Mouse (Mus musculus): ENCODE results near the gene Wdr86.
A peak's percentile ranks its signal among the peaks of the same experiment; 100 is the strongest.
"Not testable (repeated sequence)": the region's sequence is repeated elsewhere in the genome, so short reads cannot be mapped to it uniquely, and the experiment has no call there.

Gene Wdr86

GRCm38 (mm10) chr5:24733134-24733533, 2.6 kb upstream of the Wdr86 start:
- DNase-seq (ENCODE audit: low spot score in 2 of 2) = peak in 1 of 2 experiments; percentile 48

- DNase-seq (ENCODE audit: low spot score in 2 of 2) = no peak
These were observed 459 bp upstream of the Wdr86 start for GRCm38 (mm10) chr5:24730986-24731385.

GRCm38 (mm10) chr5:24729797-24730487, 585 bp downstream of the Wdr86 start:
- DNase-seq (ENCODE audit: low spot score in 2 of 2) = no peak

GRCm38 (mm10) chr5:24726901-24727836, 3.4 kb downstream of the Wdr86 start:
- DNase-seq (ENCODE audit: low spot score in 2 of 2) = no peak

GRCm38 (mm10) chr5:24725897-24726296, 4.6 kb downstream of the Wdr86 start:
- DNase-seq (ENCODE audit: low spot score in 2 of 2) = no peak

GRCm38 (mm10) chr5:24724805-24725204, 5.7 kb downstream of the Wdr86 start:
- peak in 1 of 2 experiments; percentile 47 for DNase-seq (ENCODE audit: low spot score in 2 of 2)

- DNase-seq (ENCODE audit: low spot score in 2 of 2) = no peak
These were observed 6.3 kb downstream of the Wdr86 start for GRCm38 (mm10) chr5:24724270-24724634.

- no peak for DNase-seq (ENCODE audit: low spot score in 2 of 2)
These were observed 6.8 kb downstream of the Wdr86 start for GRCm38 (mm10) chr5:24723527-24724269.

GRCm38 (mm10) chr5:24719852-24720251, 10.7 kb downstream of the Wdr86 start:
- DNase-seq (ENCODE audit: low spot score in 2 of 2) = no peak

GRCm38 (mm10) chr5:24718076-24718475, 12.5 kb downstream of the Wdr86 start:
- DNase-seq (ENCODE audit: low spot score in 2 of 2) = no peak

- DNase-seq (ENCODE audit: low spot score in 2 of 2) = no peak
These were observed 16.5 kb downstream of the Wdr86 start for GRCm38 (mm10) chr5:24713987-24714386.

- DNase-seq (ENCODE audit: low spot score in 2 of 2) = no peak
These were observed 17.3 kb downstream of the Wdr86 start for GRCm38 (mm10) chr5:24713199-24713598.

- no peak for DNase-seq (ENCODE audit: low spot score in 2 of 2)
These were observed 18.9 kb downstream of the Wdr86 start for GRCm38 (mm10) chr5:24711615-24712014.

GRCm38 (mm10) chr5:24709962-24710361, 20.6 kb downstream of the Wdr86 start:
- DNase-seq (ENCODE audit: low spot score in 2 of 2) = no peak

- DNase-seq (ENCODE audit: low spot score in 2 of 2) = no peak
These were observed 25.9 kb downstream of the Wdr86 start for GRCm38 (mm10) chr5:24704615-24705014.

GRCm38 (mm10) chr5:24701271-24701670, 29.3 kb downstream of the Wdr86 start:
- DNase-seq (ENCODE audit: low spot score in 2 of 2) = no peak

- no peak for DNase-seq (ENCODE audit: low spot score in 2 of 2)
These were observed 33.8 kb downstream of the Wdr86 start for GRCm38 (mm10) chr5:24696704-24697103.

- no peak for DNase-seq (ENCODE audit: low spot score in 2 of 2)
These were observed 42.8 kb downstream of the Wdr86 start for GRCm38 (mm10) chr5:24687696-24688095.

GRCm38 (mm10) chr5:24686671-24687420, 43.7 kb downstream of the Wdr86 start:
- DNase-seq (ENCODE audit: low spot score in 2 of 2) = not testable (repeated sequence)

- DNase-seq (ENCODE audit: low spot score in 2 of 2) = no peak
These were observed 44.4 kb downstream of the Wdr86 start for GRCm38 (mm10) chr5:24686176-24686575.

GRCm38 (mm10) chr5:24685366-24686093, 45.0 kb downstream of the Wdr86 start, which contains the start of gene Nub1:
TSS of gene Nub1 (plus strand) at chr5:24685532.
- peak; percentile 99 for DNase-seq (ENCODE audit: low spot score in 2 of 2)

Data from urinary bladder, postnatal 4 days (tissue).